Mouse (Mus musculus) cerebellum, adult 9-10 months (tissue): Measurements from ENCODE around the gene Tmem151a.
A peak's percentile ranks its signal among the peaks of the same experiment; 100 is the strongest.

Source experiments
- DNase-seq: peaks from one replicate; pipeline ENCODE4 v3.0.0; 2022

Tmem151a gene

DNA sequence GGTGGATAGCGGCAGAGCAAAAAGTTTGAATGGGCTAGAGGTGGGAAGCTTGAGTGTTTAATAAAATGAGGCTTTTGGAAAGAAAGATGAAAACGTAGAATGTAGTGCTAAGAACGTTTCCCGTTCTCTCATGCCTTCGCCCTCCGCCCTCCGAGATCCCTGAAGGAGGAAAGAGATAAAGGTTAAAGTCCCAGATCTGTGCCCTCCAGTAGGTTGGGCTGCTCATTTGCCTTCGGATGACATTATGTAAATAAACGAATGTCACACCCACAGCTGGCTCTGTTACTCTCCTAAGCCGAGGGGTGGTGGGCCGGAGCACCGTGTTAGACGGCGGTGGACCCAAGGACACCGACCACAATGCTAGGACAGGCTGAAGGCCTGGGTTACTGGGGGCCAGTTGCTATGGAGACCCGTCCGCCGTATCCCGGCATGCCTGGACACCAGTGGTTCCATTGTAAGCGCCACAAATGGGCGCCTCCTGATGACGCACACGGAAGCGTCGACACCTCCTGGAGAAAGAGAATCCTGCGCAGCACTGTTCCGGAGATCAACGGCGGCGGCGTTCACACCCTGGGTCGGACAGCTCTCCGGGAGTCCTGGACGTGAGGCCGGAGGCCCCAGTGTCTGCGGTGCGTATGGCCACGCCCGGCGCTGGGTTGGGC lies 44.3 kb downstream of the Tmem151a start, which contains the start of gene Brms1:
Gene Brms1, plus strand, starts transcription at position 493 of the 662 bp plus-strand sequence.
- DNase-seq, result peak; percentile 86

DNA sequence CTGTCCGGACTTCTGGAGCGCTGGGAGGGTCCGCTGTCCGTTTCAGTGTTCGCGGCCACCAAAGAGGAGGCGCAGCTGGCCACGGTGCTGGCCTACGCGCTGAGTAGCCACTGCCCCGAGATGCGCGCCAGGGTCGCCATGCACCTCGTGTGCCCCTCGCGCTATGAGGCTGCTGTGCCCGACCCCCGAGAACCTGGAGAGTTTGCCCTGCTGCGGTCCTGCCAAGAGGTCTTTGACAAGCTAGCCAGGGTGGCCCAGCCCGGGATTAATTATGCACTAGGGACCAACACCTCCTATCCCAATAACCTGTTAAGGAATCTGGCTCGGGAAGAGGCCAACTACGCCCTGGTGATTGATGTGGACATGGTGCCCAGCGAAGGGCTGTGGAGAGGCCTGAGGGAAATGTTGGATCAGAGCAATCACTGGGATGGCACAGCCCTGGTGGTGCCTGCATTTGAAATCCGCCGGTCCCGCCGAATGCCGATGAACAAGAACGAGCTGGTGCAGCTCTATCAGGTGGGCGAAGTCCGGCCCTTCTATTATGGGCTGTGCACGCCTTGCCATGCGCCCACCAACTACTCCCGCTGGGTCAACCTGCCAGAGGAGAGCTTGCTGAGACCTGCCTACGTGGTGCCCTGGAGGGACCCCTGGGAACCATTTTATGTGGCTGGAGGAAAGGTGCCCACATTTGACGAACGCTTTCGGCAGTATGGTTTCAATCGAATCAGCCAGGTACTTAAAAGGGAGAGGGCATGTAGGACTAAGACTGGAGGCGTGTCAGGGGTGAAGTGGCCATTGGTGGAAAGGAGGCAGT lies 45.8 kb downstream of the Tmem151a start:
- peak; percentile 68 for DNase-seq

DNA sequence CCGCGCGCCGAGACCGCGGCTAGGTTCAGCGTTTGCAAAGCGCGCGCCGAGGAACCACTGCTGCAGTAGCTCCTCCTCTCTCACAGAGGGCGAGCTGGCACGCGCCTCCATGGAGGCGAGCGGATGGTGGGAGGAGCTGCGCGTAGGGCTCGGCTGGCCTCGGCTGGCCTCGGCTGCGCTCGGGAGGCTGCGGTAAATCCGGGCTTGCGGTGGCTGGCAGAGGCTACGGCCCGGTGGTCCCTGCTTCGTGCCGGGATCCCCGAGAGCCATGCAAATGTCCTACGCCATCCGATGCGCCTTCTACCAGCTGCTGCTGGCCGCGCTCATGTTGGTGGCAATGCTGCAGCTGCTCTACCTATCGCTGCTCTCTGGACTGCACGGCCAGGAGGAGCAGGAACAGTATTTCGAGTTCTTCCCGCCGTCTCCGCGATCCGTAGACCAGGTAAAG lies 46.6 kb downstream of the Tmem151a start, which contains the start of the genes B4gat1 and AC124502.3:
Gene B4gat1, plus strand, starts transcription at position 118 of the 448 bp plus-strand sequence.
Gene AC124502.3, plus strand, starts transcription at position 183 of the 448 bp plus-strand sequence.
- peak; percentile 92 for DNase-seq

DNA sequence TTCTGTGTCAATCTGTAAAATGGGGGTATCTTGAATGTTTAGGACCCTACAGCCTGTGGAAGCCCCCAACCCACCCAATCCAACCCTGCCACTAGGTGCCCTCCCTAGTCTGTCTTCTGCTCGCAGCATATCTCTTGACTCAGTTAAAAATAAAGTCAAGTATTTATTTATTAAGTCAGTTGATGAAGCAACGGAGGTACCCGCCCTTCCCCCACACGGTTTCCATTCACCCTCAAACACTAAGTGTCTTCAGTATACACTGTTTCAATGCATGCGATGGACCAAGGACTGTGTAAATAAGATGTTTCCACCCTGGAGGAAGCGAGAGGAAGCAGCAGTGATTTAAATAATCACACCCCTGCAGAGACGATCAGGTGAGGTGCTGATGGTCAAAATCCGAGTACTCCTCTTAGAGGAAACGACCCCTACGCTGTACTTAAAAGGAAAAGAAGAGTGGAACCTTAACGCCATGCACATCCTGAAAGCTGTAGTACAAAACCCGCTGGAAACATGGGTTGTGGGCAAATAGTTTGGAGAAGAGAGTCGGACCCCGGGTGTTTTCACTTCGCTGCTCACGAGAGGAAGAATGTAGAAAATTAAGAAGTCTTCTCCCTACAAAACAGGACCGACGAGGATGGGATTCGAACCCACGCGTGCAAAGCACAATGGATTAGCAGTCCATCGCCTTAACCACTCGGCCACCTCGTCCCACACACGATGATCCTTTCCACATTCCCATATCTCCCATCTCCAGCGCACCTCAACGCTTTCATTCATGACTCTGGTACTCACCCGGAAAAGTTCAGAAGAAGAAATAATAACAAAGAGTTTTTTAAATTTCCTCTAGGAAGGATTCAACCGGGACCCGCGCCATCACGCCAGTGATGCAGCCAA lies 47.4 kb downstream of the Tmem151a start:
- DNase-seq, result peak; percentile 96

DNA sequence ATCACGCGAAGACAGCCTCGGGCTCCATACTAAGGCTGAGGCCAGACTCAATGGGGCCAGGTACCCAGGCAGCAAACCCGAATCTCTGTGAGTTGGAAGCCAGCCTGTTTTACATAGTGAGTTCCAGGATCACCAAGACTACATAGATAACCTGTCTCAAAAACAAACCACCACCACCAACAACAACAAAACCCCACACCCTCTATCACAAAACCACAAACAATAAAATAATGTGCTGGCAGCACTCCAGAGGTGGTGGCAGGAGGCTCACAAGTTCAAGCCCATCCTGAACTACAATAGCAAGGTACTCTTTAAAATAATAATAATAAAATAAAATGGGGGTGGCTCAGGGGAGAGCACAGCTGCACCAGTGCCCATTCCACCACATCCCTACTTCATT lies 48.8 kb downstream of the Tmem151a start:
- DNase-seq, result no peak

DNA sequence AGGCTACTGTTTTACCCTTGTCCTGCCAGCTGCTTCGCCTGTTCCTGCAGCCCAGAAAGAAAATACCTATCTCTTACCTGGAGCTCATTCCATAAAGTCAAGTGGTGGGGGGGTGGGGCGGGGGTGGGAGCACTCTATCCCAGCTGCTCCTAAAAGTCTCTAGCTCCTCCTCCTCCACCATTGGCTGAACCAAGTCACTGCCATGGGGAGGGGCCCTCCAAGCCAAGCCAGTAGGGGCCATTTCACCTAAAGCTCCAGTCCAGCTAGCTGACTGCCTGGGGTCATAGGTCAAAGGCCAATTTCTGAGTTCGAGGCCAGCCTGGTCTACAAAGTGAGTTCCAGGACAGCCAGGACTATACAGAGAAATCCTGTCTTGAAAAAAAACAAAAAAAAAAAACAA lies 52.6 kb downstream of the Tmem151a start:
- no peak for DNase-seq

DNA sequence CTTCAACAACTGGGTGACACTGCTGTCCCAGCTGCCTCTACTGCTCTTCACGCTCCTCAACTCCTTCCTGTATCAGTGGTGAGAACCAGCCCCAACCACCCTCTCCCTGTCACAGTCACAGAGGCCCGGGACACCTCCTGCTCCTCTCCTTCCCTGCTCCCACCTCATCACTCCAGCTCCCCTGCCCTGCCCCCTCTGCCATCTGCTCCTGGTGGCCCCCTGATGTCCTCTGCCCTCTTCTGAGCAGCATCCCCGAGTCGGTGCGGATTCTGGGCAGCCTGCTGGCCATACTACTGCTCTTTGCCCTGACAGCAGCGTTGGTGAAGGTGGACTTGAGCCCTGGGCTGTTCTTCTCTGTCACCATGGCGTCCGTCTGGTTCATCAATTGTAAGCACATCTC lies 59.2 kb downstream of the Tmem151a start:
- peak; percentile 40 for DNase-seq

DNA sequence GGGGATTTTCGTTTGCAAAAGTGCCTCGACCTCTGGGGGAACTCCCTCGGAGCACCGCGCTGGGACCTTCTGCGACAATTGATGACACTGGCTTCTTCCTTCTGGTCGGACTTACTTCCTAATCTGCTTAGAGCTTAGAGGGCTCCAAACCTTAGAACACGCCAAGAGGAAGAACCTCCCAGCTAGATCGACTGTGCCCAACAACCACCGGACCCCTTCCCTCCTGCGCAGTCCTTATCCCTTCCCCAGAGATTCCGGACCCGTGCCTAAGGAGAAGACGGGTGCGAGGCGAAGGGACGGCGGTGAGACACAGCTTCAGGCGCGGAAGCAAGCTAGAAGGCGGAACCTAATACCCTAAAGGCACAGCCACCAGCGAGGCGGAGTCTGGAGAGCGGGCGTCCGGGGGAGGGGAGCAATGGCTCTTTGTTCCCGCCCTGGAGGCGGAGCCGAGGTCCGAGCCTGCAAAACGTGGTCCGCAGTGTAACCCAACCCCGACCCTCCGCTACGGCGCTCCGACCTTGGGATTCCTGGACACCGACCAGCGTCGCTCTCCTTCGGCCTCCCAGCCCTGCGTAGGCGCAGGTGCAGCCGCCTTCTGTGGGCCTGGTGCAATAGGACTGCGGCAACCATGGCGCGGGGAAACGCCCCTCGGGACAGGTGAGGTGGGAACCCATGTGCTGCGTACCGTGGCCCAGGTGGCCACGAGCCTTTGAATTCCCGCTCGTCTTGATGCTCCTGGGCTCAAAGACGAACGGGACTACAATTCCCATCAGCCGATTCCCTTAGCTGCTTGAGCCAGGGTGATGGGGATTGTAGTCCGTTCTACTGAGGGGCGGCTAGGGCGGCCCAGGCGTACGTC lies 61.5 kb downstream of the Tmem151a start, which contains the start of gene Slc29a2:
Gene Slc29a2, plus strand, starts transcription at position 240 of the 859 bp plus-strand sequence.
- peak; percentile 92 for DNase-seq

DNA sequence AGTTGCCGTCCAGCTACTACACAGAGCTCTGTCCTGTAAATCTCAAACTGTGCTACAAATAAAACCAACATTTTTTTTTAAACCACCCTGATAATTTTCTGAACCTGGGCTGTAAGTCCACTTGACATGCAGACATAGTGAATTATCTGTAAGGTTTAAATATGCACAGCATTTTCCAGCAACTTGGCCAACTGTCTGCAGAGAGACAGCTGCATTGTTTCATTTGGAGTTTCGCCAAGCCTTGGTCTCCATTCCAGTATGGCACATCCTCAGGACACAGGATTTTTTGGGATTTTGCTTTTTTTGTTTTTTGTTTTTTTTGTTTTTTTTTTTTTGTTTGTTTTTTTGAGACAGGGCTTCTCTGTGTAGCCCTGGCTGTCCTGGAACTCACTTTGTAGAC lies 63.9 kb downstream of the Tmem151a start:
- DNase-seq, result no peak
